In genomic region chr2:118926361-118926997, GRCm38 (mm10) we compare ENCODE assay signal across 8 mouse cellular contexts. TPM values are rescaled to one million over a fixed set of nuclear protein-coding genes. Genes with fewer than 3 reads are reported as not detected.
A peak's percentile ranks its signal among the peaks of the same experiment; 100 is the strongest.
DNase-seq lines count a peak whose midpoint lies in the region; ATAC-seq and TF ChIP-seq lines count a peak whose summit lies in the region.

Chst14 (plus strand) TSS chr2:118926496.

- H3K4me3 ChIP-seq in forebrain, embryonic 10.5 days: peak within 1 kb of the TSS; percentile 79
- H3K4me3 ChIP-seq in heart, postnatal 0 days (ENCODE audit: low read depth, low read length): peak within 1 kb of the TSS; percentile 78

- no peak for TF ChIP-seq EP300 in heart, postnatal 0 days (IDR thresholded peaks at IDR 0.05; ENCODE audit: low read depth)

- peaks cover 18% of the 10 kb centered on the region; the same call in 1 of the 2 replicates for H3K27me3 ChIP-seq in forebrain, embryonic 10.5 days (ENCODE audit: poor library complexity, severe bottlenecking)
- no peaks in the 10 kb centered on the region for H3K27me3 ChIP-seq in heart, postnatal 0 days (ENCODE audit: control insufficient read depth, insufficient read depth, low read length)

- H3K36me3 ChIP-seq in forebrain, embryonic 10.5 days (replicated peaks): peaks cover 36% of the 10 kb centered on the region
- H3K36me3 ChIP-seq in heart, postnatal 0 days (replicated peaks; ENCODE audit: control insufficient read depth, insufficient read depth, low read length): peaks cover 9% of the 10 kb centered on the region

- TF ChIP-seq CTCF in heart, postnatal 0 days (IDR thresholded peaks at IDR 0.05; ENCODE audit: low read depth): no peak

- H3K9me3 ChIP-seq in forebrain, embryonic 10.5 days: no peaks in the 10 kb centered on the region
- H3K9me3 ChIP-seq in heart, postnatal 0 days (replicated peaks; ENCODE audit: control insufficient read depth, low read length): no peaks in the 10 kb centered on the region

- under 1% methylated on average over 46 of the region's 47 CpGs for WGBS in forebrain, embryonic 10.5 days
- WGBS in heart, postnatal 0 days: under 1% methylated on average over 31 of the region's 47 CpGs

- H3K9ac ChIP-seq in heart, postnatal 0 days (replicated peaks; ENCODE audit: low read depth, low read length): peak within 1 kb of the TSS; percentile 73

- peak within 1 kb of the TSS; percentile 88 for H3K4me2 ChIP-seq in heart, postnatal 0 days (ENCODE audit: low read depth, low read length)

- peak; percentile 94 for ATAC-seq in heart, postnatal 0 days (ENCODE audit: insufficient read depth, low read depth)

- H3K27ac ChIP-seq in forebrain, embryonic 10.5 days: peak within 1 kb of the TSS; percentile 90
- H3K27ac ChIP-seq in heart, postnatal 0 days (ENCODE audit: low read depth): peak within 1 kb of the TSS; percentile 36

- peaks cover 48% of the 10 kb centered on the region for H3K4me1 ChIP-seq in forebrain, embryonic 10.5 days
- peaks cover 11% of the 10 kb centered on the region for H3K4me1 ChIP-seq in heart, postnatal 0 days (ENCODE audit: control insufficient read depth, insufficient read depth)

- DNase-seq in MN1 (ENCODE audit: low spot score): peak; percentile 78
- DNase-seq in c-Kit-positive CD71-negative TER-119-negative erythroid progenitor cells, embryonic 14.5 days (ENCODE audit: low read depth): peak; percentile 54
- peak; percentile 68 for DNase-seq in forebrain, embryonic 10.5 days (ENCODE audit: extremely low spot score, low spot score)
- DNase-seq in heart, postnatal 0 days (ENCODE audit: low spot score): peak; percentile 77
- peak; percentile 88 for DNase-seq in kidney, postnatal 14 days
- peak; percentile 80 for DNase-seq in lung, postnatal 14 days
- DNase-seq in ovary, postnatal 10 days (ENCODE audit: low spot score): peak; percentile 57
- peak; percentile 68 to 77 for DNase-seq in thymus, postnatal 36 days

RNA-seq across cellular contexts. Expression of gene Chst14, which starts in this region (rescaled TPM):
- polyA plus RNA-seq in forebrain, embryonic 10.5 days (2016; fragmentation: Nextera tagmentation; extraction: Ambion mirVana): 13.8 and 14.5 TPM in 2 replicates
- 10.8 and 15.3 TPM in 2 replicates for total RNA-seq in heart, postnatal 0 days (2014; rRNA removed; ENCODE audit: low replicate concordance)
- 12.8 and 14.3 TPM in 2 replicates for polyA plus RNA-seq in heart, postnatal 0 days (2015; fragmentation: Nextera tagmentation; extraction: Ambion mirVana)

Comparison
In these comparisons a context has a peak if more than half of its experiments do, and no peak if none do; other contexts are left out.
1. Peak in every context shown above with its lines: DNase-seq, ATAC-seq, H3K4me3 ChIP-seq and H3K27ac ChIP-seq.